Mouse (Mus musculus): ENCODE measurements around the gene Gpsm3. TPM values are rescaled to one million over a fixed set of nuclear protein-coding genes. Genes with fewer than 3 reads are reported as not detected.

Gpsm3 gene
- total and polyA plus RNA-seq, 2 experiments from 2014 or later = 4.8 to 5.4 TPM

- Histone ChIP-seq H3K4me1 (ENCODE audit: insufficient read depth, low read length) (no peaks in the 10 kb centered on the region), H3K4me3 (ENCODE audit: low read length) (no peak overlapping the region), H3K27ac (no peak overlapping the region), H3K27me3 (ENCODE audit: insufficient read depth, low read length) (no peaks in the 10 kb centered on the region), H3K9me3 (ENCODE audit: low read length) (no peaks in the 10 kb centered on the region), H3K36me3 (ENCODE audit: insufficient read depth, low read length) (no peaks in the 10 kb centered on the region), H3K4me2 (ENCODE audit: low read depth, low read length) (no peak overlapping the region), H3K9ac (replicated peaks; ENCODE audit: low read length) (no peak overlapping the region)
- peak; percentile 44; the same call in 1 of the 2 replicates for ATAC-seq
- TF ChIP-seq CTCF (IDR thresholded peaks at IDR 0.05; ENCODE audit: low read depth) = peak; percentile 15; the same call in 1 of the 2 replicates
- 18% methylated on average over 15 of the region's 15 CpGs for WGBS
- DNase-seq (ENCODE audit: low spot score) = peak; percentile 27
Measured at GRCm38 (mm10) chr17:34572361-34572760, 17.2 kb upstream of the Gpsm3 start.

GRCm38 (mm10) chr17:34576577-34576976 is 13.0 kb upstream of the Gpsm3 start:
- Histone ChIP-seq H3K9ac (replicated peaks; ENCODE audit: low read length) (no peak overlapping the region), H3K4me2 (ENCODE audit: low read depth, low read length) (no peak overlapping the region), H3K27ac (no peak overlapping the region), H3K9me3 (ENCODE audit: low read length) (no peaks in the 10 kb centered on the region), H3K36me3 (ENCODE audit: insufficient read depth, low read length) (no peaks in the 10 kb centered on the region), H3K27me3 (ENCODE audit: insufficient read depth, low read length) (no peaks in the 10 kb centered on the region), H3K4me3 (ENCODE audit: low read length) (no peak overlapping the region), H3K4me1 (ENCODE audit: insufficient read depth, low read length) (no peaks in the 10 kb centered on the region)
- WGBS = 75% methylated on average over 5 of the region's 5 CpGs
- no peak for ATAC-seq
- no peak for DNase-seq (ENCODE audit: low spot score)
- TF ChIP-seq CTCF (IDR thresholded peaks at IDR 0.05; ENCODE audit: low read depth) = no peak

GRCm38 (mm10) chr17:34578070-34578469 is 11.5 kb upstream of the Gpsm3 start:
- H3K4me3 ChIP-seq (ENCODE audit: low read length) = no peak overlapping the region
- no peaks in the 10 kb centered on the region for H3K4me1 ChIP-seq (ENCODE audit: insufficient read depth, low read length)
- no peaks in the 10 kb centered on the region for H3K9me3 ChIP-seq (ENCODE audit: low read length)
- no peak for TF ChIP-seq CTCF (IDR thresholded peaks at IDR 0.05; ENCODE audit: low read depth)
- H3K27ac ChIP-seq = no peak overlapping the region
- no peak for DNase-seq (ENCODE audit: low spot score)
- no peaks in the 10 kb centered on the region for H3K36me3 ChIP-seq (ENCODE audit: insufficient read depth, low read length)
- no peak for ATAC-seq
- H3K27me3 ChIP-seq (ENCODE audit: insufficient read depth, low read length) = no peaks in the 10 kb centered on the region
- no peak overlapping the region for H3K4me2 ChIP-seq (ENCODE audit: low read depth, low read length)
- no peak overlapping the region for H3K9ac ChIP-seq (replicated peaks; ENCODE audit: low read length)
- WGBS = 91% methylated on average over 3 of the region's 3 CpGs

- H3K27me3 ChIP-seq (ENCODE audit: insufficient read depth, low read length) = no peaks in the 10 kb centered on the region
- 85% methylated on average over 12 of the region's 12 CpGs for WGBS
- ATAC-seq (no peak), DNase-seq (ENCODE audit: low spot score) (no peak)
- no peak overlapping the region for H3K9ac ChIP-seq (replicated peaks; ENCODE audit: low read length)
- no peak for TF ChIP-seq CTCF (IDR thresholded peaks at IDR 0.05; ENCODE audit: low read depth)
- no peaks in the 10 kb centered on the region for H3K4me1 ChIP-seq (ENCODE audit: insufficient read depth, low read length)
- H3K4me3 ChIP-seq (ENCODE audit: low read length) = no peak overlapping the region
- H3K9me3 ChIP-seq (ENCODE audit: low read length) = no peaks in the 10 kb centered on the region
- no peak overlapping the region for H3K4me2 ChIP-seq (ENCODE audit: low read depth, low read length)
- no peaks in the 10 kb centered on the region for H3K36me3 ChIP-seq (ENCODE audit: insufficient read depth, low read length)
- H3K27ac ChIP-seq = no peak overlapping the region
Measured at GRCm38 (mm10) chr17:34582528-34582927, 7.1 kb upstream of the Gpsm3 start.

- no peaks in the 10 kb centered on the region for H3K36me3 ChIP-seq (ENCODE audit: insufficient read depth, low read length)
- H3K27me3 ChIP-seq (ENCODE audit: insufficient read depth, low read length) = no peaks in the 10 kb centered on the region
- no peak for ATAC-seq
- H3K4me2 ChIP-seq (ENCODE audit: low read depth, low read length) = no peak overlapping the region
- 43% methylated on average over 7 of the region's 7 CpGs for WGBS
- no peak for TF ChIP-seq CTCF (IDR thresholded peaks at IDR 0.05; ENCODE audit: low read depth)
- H3K9me3 ChIP-seq (ENCODE audit: low read length) = no peaks in the 10 kb centered on the region
- H3K27ac ChIP-seq = no peak overlapping the region
- H3K4me1 ChIP-seq (ENCODE audit: insufficient read depth, low read length) = no peaks in the 10 kb centered on the region
- H3K4me3 ChIP-seq (ENCODE audit: low read length) = no peak overlapping the region
- no peak overlapping the region for H3K9ac ChIP-seq (replicated peaks; ENCODE audit: low read length)
- no peak for DNase-seq (ENCODE audit: low spot score)
Measured at GRCm38 (mm10) chr17:34583397-34583796, 6.2 kb upstream of the Gpsm3 start.

- ATAC-seq (no peak), DNase-seq (ENCODE audit: low spot score) (no peak)
- Histone ChIP-seq H3K4me2 (ENCODE audit: low read depth, low read length) (no peak overlapping the region), H3K27ac (no peak overlapping the region), H3K4me1 (ENCODE audit: insufficient read depth, low read length) (no peaks in the 10 kb centered on the region), H3K36me3 (ENCODE audit: insufficient read depth, low read length) (no peaks in the 10 kb centered on the region), H3K27me3 (ENCODE audit: insufficient read depth, low read length) (no peaks in the 10 kb centered on the region), H3K4me3 (ENCODE audit: low read length) (no peak overlapping the region), H3K9me3 (ENCODE audit: low read length) (no peaks in the 10 kb centered on the region), H3K9ac (replicated peaks; ENCODE audit: low read length) (no peak overlapping the region)
- no peak for TF ChIP-seq CTCF (IDR thresholded peaks at IDR 0.05; ENCODE audit: low read depth)
- 90% methylated on average over 8 of the region's 8 CpGs for WGBS
Measured at GRCm38 (mm10) chr17:34583819-34584218, 5.8 kb upstream of the Gpsm3 start.

- DNase-seq (ENCODE audit: low spot score) (no peak), ATAC-seq (no peak)
- no peaks in the 10 kb centered on the region for H3K27me3 ChIP-seq (ENCODE audit: insufficient read depth, low read length)
Measured at GRCm38 (mm10) chr17:34585121-34585520, 4.5 kb upstream of the Gpsm3 start.

More at GRCm38 (mm10) chr17:34585121-34585520, 4.5 kb upstream of the Gpsm3 start:
- H3K9me3 ChIP-seq (ENCODE audit: low read length) = no peaks in the 10 kb centered on the region
- peak overlapping the region; percentile 91; the same call in 1 of the 2 replicates for H3K27ac ChIP-seq
- 76% methylated on average over 8 of the region's 8 CpGs for WGBS
- no peaks in the 10 kb centered on the region for H3K36me3 ChIP-seq (ENCODE audit: insufficient read depth, low read length)
- no peak overlapping the region for H3K4me3 ChIP-seq (ENCODE audit: low read length)
- TF ChIP-seq CTCF (IDR thresholded peaks at IDR 0.05; ENCODE audit: low read depth) = no peak
- no peak overlapping the region for H3K4me2 ChIP-seq (ENCODE audit: low read depth, low read length)
- no peaks in the 10 kb centered on the region for H3K4me1 ChIP-seq (ENCODE audit: insufficient read depth, low read length)
- H3K9ac ChIP-seq (replicated peaks; ENCODE audit: low read length) = no peak overlapping the region

Measured in hindbrain, postnatal 0 days (tissue).